Mouse (Mus musculus) brain, embryonic 18.5 days (tissue): ENCODE measurements at regions not wholly inside any gene's neighbourhood (a gene's known extent, or its start where the extent isn't known, plus 50 kb on each side); places are given as distances from the start of the nearest gene placed in this dataset.
A peak's percentile ranks its signal among the peaks of the same experiment; 100 is the strongest.

ENCODE experiments used
- DNase-seq: peaks from one replicate; pipeline ENCODE4 v3.0.0-alpha.2; 2012; ENCODE audit warnings: low read depth, low spot score

DNA sequence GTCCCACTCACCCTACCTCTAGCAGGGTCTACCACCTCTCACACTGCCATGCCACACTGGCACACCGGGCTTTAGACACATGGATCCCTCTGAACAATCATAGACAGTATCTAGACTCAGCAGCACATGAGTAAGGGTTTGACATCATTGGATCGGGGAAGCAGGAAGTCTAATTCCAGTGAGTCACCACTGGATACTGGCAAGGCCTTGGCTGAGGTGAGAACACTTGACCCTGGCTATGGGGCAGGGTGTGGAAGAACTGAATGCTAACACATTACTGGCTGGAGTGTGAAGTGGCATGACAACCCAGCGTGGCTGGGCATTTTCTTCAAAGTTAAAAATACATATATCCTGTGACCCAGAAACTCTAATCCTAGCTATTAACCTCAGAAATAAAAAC, 114.4 kb downstream of the H2afy start:
- no peak for DNase-seq

- DNase-seq: no peak
Observed at GRCm38 (mm10) chr13:56014006-56014405, 122.2 kb downstream of the H2afy start.

- DNase-seq: no peak
Observed at GRCm38 (mm10) chr13:56010416-56010815, 125.7 kb downstream of the H2afy start.

DNA sequence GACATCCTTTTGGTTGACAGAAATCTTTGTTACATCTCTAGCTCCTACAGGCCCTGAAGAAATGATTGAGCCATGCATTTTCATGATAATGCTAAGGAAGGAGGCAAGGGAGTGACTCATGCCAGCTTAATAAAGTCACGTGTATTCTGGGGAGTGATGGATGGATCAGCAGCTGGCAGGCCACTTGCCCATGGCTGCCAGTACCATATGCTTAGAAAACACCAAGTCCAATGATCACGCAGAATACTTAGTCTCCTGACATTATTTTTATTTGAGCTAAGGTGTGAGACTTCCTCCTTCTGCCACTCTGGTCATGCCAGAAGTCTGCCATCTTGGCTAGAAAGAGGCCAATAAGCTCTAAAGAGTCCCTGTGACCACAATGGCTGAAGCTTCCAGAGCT, 129.3 kb downstream of the H2afy start:
- no peak for DNase-seq

DNA sequence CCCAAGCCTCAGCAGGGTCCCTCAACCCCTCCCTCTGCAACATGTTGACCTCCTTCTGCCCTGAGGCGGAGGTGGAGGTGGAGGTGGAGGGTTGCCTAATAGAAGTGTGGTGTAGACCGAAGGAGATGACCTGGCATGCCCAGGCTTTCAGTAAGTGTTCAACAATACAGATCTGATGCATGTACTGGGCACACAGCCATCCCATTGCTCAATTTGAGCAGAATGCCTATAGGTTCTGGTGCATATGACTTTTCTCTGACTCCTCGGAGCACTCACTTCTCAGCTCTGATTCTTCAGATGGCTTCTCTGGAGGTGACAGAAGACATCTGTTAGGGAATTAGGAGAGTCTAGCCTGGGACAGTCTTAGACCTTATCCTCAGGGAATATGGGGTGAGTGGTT, 130.4 kb downstream of the H2afy start:
- no peak for DNase-seq

DNA sequence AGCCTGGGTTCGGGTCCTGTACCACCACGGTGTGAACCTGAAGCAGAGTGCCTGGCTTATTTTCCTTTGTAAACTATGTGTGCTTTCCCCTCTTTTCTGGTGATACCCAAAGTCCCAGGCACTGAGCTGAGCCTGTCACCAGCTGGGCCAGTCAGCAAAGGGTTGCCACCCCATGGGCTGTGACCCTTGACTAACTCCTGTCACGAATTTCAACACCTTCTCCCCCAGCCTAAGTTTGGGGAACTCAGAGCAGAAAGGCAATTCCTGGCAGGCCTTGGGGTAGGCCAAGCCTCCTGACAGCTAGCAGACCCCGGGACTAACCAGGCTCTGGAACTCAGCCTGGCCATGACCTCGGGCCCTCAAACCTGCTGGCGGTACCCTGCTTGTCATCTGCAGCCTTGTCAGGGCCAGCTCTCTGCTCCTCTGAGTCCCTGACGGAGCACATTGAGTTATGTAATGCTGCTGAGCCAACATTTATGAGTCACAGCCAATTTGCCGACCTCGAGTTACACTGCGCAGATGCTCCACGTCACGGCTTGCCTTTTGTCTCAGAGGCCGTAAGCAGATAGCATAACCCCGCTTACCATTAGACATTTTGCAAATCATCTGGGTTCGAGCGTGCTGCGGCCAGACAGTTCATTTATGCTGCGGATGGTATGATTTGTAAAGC, 132.3 kb downstream of the H2afy start:
- no peak for DNase-seq

- no peak for DNase-seq
Observed at GRCm38 (mm10) chr13:55995255-55995654, 140.9 kb downstream of the H2afy start.

GRCm38 (mm10) chr13:55994460-55994859, 141.7 kb downstream of the H2afy start:
- DNase-seq: no peak

DNA sequence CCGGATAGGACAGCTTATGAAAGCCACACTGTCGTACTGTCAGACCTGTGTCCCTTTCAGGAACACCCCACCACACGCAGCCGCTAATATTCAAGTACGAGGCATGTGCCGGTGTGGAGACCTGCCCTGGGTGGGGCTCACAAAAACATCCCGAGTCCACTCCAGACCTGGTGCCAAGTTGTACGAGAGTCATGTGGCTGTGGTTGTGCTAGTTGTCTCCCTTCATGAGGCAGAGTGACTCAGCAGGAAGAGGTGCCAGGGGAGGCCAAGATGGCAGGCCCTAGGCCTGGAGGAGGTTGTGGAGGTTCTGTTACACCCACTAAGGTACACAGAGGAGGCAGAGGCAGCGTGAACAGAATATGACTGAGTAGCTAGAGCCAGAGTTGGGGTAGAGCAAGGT, 143.5 kb downstream of the H2afy start:
- DNase-seq: no peak

DNA sequence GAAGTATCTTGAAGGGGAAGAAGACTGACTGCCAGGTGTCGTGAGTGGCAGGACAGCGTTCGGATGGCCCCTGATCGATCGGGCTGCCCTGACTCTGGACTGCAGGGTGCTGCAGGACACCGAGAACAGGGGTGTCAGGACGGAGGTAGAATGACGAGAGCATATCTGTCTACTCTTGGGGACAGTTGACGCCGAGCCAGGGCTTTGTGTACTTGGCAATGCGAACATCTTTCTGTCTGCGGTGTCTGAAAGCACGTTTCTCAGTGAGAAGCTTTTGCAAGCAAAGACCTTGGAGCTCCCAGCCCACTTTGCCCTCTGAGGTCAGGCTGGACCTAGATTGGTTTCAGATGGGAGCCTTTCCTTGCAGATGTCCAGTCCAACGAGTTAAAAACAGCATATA, 144.9 kb downstream of the H2afy start:
- DNase-seq: no peak

DNA sequence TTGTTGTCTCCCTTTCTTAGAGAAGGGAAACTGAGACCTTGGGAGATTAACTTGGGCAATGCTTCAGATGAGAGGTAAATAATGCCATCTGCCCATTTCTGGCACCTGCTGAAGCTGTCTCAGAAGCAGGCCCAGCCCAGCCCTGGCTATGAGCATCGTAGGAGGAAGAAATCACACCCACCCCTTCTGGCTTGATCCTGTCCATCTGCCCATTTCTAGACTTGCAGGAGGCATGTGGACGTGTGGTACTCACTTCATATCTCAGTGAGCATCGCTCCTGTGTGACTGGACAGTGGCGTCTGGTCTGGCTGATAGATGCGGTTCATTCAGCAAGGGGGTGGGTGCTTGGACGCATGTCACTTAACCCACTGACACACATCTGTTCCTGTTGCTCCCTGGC, 146.0 kb downstream of the H2afy start:
- no peak for DNase-seq

GRCm38 (mm10) chr13:55989401-55989800, 146.8 kb downstream of the H2afy start:
- DNase-seq: no peak

DNA sequence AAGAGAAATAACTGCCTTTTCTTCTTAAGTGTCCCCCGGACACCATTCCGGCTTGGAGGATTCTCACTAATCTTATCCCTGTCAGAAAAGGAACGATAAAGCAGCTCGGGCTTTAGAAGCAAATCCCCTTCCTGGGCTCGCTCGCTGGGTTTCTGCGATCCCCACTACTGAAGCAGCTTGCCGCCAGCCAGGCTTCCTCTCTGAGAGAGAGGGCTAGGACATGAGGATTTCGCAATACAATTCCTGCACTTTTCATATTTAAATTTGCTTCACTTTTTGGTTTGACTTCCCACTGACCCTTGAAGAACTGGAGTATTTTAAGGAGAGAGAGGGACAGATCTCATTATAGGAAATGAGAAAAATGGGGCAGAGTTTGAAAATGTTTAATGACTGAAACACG, 149.4 kb upstream of the Pitx1 start:
- DNase-seq: no peak

- no peak for DNase-seq
Observed at GRCm38 (mm10) chr13:55984772-55985171, 148.8 kb upstream of the Pitx1 start.

- DNase-seq: no peak
Observed at GRCm38 (mm10) chr13:55983851-55984250, 147.9 kb upstream of the Pitx1 start.

GRCm38 (mm10) chr13:55981041-55981440, 145.0 kb upstream of the Pitx1 start:
- DNase-seq: no peak

DNA sequence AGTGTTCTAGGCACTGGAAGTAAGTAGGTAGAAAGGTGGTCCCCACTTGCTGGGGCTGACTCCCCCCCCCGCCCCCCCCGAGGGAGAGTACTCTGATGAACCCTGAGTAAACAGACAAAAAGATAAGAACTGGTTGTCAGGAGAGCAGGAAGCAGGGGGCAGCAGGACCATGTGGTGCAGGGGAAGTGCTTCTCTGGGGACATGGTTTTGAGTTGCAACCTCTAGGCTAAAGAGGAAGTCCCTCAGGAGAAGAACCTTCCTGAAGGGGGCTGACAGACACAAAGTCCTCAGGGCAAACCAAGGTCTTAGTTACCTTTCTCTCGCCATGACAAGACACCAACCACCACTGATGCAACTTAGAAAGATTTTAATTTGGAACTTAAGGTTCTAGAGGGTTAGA, 141.9 kb upstream of the Pitx1 start:
- no peak for DNase-seq

- no peak for DNase-seq
Observed at GRCm38 (mm10) chr13:55976911-55977381, 141.0 kb upstream of the Pitx1 start.

- no peak for DNase-seq
Observed at GRCm38 (mm10) chr13:55974105-55974504, 138.1 kb upstream of the Pitx1 start.

DNA sequence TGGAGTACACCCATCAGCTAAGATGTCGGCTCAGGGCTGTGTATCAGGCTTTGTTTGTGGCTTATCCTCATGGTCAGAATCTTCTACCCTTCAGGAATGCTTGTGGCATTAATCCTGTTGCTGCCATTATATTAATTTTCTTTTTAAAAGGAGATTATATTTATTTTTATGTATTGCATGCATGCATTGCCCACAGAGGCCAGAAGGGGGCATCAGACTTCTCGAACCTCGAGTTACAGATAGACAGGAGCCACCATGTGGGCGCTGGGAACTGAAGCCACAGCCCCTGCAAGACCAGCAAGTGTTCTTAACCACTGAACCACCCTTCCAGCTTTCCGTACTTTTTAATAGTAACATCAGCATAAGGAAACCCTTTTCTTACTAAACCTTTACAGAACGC, 134.7 kb upstream of the Pitx1 start:
- DNase-seq: no peak

- no peak for DNase-seq
Observed at GRCm38 (mm10) chr13:55969473-55969872, 133.5 kb upstream of the Pitx1 start.

DNA sequence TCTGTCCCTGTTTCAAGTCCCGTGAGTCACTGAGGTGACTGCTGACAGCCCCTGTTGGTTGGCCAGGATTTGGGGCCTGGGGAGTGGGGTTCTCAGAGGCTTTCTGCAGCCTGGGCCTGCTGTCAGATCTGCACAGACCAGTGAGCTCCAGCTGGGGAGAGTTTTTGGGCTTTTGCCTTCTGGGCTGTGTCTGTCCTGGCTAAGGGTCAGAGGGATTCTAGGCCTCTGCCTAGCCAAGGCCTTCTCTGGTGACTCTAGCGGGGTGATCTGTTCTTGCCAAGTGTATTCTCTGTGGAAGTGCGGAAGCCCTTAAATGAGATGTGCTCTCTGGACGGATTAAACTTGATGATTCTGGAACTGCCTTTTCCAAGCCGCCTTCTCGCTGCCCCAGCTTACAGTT, 131.2 kb upstream of the Pitx1 start:
- no peak for DNase-seq

DNA sequence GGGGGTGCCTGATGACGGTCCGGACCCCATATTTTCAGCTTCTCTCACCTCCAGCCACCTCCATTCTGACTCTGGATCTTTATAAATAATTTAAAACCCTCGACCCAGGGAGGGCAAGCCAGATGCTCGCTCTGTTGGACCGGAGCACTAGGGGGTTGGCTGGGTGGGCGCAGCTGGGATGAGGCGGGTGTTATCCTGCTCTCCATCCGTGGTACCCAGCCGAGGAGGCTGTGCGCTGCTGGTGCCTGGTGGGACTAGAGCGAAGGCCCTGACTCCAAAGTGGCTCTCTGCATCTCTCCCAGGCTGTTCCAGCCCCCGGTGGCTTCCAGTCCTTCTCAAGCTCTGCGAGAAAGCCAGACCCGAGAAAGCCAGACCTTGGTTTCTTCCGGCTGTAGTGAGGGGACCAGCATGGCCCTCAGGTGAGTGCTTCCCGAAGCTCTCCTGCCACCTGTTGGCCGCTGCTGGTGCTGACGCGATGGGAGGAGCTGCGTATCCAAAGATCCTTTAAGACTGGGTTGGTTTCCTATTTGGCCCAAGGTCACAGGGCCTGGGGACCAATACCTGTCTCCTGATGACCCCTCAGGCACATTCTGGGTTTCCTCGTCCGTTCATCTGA, 127.1 kb upstream of the Pitx1 start:
- peak; percentile 40 for DNase-seq
